Mouse (Mus musculus): ENCODE data around the gene Cldn1.

Gene Cldn1

GRCm38 (mm10) chr16:26371325-26372053 lies at the start of gene Cldn1:
Gene Cldn1 (minus strand): TSS chr16:26371841.
- DNase-seq (ENCODE audit: low read depth, low spot score) = peak; percentile 72

DNA sequence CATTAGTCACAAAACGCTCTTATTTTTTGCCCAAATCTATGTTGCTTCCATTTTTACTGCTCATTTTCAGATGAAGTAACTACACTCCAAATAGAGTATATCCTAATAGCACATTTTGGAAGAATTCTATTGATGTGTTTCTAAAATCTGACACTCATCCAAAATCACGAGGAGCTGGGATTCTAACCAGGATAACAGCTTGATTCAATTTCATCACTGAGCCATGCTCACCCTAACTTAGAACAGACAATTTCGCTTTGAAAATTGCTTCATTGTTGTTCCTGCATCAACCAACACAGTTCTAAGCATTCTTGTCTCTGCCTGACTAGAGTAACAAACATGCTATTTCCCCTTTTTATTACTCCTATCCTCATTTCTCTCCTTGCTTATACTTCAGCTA lies 47.0 kb upstream of the Cldn1 start:
- DNase-seq (ENCODE audit: low read depth, low spot score) = no peak

DNA sequence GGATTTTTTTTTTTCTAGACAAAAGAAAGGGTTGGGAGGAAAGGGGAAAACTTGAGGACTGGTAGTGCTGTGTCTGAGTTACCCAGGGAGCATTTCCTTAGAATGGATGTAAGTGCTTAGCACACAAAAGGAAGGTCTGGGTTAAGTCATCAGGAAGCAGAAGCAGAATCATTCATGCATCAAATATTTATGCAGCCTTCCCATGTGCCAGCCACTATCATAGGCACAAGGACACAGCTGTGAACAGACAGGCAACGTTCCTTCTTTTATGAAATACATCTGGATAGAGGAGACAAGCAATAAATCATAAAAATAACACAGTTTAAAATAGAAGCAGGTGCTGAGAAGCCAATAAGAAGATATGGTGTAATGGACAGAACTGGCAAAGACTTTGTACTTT lies 32.4 kb upstream of the Cldn1 start:
- DNase-seq (ENCODE audit: low read depth, low spot score) = no peak

DNA sequence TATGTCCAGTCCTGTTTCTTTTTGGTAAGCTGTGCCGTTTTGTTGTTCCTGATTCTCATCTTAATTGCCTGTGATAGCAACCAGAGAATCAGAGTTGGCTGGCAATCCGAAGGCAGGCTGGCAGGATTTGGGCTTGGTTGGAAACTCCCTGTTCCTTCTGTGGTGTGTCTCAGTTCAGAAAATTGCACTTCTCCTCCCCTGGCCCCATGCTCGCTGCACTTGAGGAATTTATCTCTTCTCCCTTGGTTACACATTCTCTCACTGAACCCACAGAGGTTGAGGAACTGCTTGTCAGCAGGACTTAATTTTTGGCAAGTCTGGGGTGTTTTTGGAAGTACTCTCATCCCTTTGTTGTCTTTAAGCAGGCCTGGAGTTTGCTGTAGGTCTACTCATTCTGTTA lies 29.3 kb upstream of the Cldn1 start:
- DNase-seq (ENCODE audit: low read depth, low spot score) = no peak

- DNase-seq (ENCODE audit: low read depth, low spot score) = no peak
Observed at GRCm38 (mm10) chr16:26400549-26400948, 28.9 kb upstream of the Cldn1 start.

GRCm38 (mm10) chr16:26390936-26391335 lies 19.3 kb upstream of the Cldn1 start:
- no peak for DNase-seq (ENCODE audit: low read depth, low spot score)

DNA sequence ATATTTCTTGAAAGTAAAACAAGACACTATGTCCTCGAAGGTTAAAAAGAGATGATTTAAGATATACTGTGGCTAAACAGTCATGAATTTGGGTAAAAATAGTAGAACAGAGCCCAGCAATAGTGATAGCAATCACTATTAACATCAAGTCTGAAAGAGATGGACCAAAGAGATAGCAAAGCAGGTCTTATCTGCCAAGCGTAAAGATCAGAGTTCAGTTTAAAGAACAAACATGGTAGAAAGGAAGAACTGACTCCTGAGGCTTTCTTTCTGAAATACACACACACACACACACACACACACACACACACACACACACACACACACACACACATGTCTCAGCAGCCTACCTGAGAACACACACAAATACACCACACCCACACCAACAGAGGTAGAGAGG lies 14.5 kb upstream of the Cldn1 start:
- no peak for DNase-seq (ENCODE audit: low read depth, low spot score)

DNA sequence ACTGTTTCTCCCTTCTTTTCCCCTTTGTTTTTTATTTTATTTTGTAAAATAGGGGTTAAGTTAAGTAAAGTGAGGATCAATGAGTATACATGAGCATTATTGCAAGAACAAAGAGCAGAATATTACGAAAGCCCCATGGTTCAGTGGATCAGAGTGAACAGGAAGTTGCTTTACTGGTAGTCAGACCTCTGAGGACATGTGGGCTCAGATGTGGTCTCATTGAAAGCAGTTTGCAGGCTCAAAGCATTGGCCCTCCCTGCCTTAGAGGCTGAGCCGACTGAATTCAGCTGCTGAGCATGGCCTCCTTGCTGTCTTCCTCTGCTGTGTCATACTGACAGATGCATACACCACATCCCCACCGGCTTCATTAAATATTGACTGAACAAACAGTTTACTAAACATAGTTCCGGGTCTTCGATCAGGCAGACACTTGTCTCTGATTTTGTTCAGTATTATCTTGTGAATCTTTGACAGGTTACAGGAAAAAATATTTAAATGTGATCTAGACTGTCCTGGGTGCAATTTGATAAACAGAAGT lies 12.5 kb upstream of the Cldn1 start:
- no peak for DNase-seq (ENCODE audit: low read depth, low spot score)

DNA sequence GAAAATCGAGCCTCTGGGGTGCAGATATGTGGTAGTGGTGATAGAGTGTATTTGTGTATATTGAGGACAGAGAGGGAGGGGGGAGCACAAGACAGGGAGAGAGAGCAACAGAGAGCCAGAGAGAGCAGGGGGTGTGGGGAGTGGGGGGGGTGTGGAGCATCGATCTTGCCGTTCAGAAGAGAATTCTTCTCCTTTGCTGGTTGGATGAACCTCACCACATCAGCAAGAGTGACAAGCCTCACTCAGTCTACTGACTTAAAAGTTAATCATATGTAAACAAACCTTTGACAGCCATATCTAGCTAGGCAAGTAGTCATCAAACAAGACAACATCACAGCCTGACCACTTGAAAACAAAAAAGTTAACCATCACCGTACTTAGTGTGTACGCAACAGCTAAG lies 5.5 kb upstream of the Cldn1 start:
- no peak for DNase-seq (ENCODE audit: low read depth, low spot score)

- no peak for DNase-seq (ENCODE audit: low read depth, low spot score)
Observed at GRCm38 (mm10) chr16:26370127-26370526, 1.5 kb downstream of the Cldn1 start.

DNA sequence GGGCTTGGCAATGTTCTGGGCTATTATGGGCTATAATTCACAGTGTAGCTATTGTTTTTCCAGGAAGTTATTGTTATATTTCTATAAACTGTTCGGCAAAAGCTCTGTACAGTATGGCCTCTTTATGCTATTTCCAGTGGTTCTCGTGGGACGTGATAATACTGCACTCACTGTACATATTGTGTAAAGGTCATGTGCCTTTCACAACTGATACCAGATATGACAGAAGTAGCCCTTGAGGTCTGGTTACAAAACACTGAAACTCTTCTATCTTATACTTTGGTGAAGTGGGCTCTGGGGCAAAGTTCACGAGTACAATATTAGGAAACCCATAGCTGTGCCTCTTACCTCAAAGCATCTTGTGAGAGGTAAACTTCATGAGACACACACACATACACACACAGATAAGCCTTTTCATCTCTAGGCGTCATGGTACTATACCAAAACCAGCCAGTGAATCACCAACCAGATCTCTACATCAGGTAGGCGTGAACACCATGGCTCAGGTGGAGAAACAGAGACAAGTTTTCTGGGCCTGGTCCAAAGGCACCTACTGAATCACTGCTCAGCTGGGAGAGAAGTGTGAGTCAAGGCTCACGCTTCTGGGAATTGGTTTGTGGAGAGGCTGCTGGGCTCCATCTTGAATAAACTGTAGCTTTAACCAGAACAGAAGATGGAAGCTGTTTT lies 2.5 kb downstream of the Cldn1 start:
- DNase-seq (ENCODE audit: low read depth, low spot score) = no peak

- no peak for DNase-seq (ENCODE audit: low read depth, low spot score)
Observed at GRCm38 (mm10) chr16:26368121-26368520, 3.5 kb downstream of the Cldn1 start.

GRCm38 (mm10) chr16:26360694-26361093 lies 10.9 kb downstream of the Cldn1 start:
- DNase-seq (ENCODE audit: low read depth, low spot score) = no peak

DNA sequence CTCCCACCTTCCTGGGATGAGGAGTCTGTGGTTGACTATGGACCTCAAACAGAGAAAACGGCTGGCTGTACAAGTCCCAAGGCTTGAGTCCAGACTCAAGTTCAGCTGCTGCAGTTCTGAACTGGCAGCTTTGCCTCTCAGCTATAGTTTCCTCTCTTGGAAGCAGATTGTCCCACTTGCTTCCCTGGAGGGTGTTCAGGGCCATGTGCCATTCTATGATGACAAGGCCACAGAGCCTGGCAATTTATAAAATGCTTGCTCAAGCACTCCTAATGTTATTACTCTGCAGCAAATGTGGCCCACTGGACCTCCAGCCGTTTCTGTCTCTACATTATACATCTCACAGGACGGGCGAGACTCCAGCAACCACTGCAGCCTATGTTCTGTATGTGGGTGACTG lies 12.0 kb downstream of the Cldn1 start:
- no peak for DNase-seq (ENCODE audit: low read depth, low spot score)

DNA sequence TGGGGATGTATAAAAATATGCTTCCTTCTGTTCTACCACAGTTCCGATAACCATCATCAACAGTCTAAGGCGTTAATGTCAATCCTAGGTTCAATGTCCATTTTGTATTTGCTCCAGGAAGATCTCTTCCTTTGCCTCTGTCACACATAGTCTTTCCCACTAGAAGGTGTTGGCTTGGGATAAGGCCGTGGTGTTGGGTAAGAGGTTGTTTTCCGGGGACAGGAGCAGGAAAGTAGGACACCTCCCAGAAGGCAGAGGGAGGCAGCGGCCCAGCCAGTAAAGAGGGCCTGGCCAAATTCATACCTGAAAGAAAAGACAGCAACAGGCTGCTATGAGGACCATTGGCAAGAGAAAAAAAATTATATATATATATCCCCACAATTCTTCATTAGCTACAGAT lies 12.7 kb downstream of the Cldn1 start:
- DNase-seq (ENCODE audit: low read depth, low spot score) = no peak

- no peak for DNase-seq (ENCODE audit: low read depth, low spot score)
Observed at GRCm38 (mm10) chr16:26357863-26358780, 13.5 kb downstream of the Cldn1 start.

DNA sequence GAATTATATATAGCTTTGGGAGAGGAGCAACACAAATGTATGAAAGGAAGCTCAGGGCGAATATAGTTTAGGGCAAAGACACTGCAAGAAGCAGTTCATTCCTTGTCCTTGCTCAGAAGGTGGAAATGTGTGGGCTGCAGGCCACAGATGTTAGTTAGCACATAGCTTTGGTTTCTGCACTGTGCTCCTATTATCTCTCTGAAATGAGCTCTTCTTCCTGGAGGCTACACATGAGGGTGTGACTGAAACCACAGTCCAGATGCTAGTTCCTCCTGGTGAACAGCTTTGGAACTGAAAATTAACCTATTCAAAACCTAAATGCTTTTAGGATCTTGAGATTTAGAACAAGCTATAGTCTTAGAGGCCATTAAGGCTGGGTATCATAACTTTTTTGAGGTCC lies 16.1 kb downstream of the Cldn1 start:
- no peak for DNase-seq (ENCODE audit: low read depth, low spot score)

- DNase-seq (ENCODE audit: low read depth, low spot score) = no peak
Observed at GRCm38 (mm10) chr16:26350786-26351185, 20.9 kb downstream of the Cldn1 start.

GRCm38 (mm10) chr16:26348809-26349208 lies 22.8 kb downstream of the Cldn1 start:
- DNase-seq (ENCODE audit: low read depth, low spot score) = no peak

DNA sequence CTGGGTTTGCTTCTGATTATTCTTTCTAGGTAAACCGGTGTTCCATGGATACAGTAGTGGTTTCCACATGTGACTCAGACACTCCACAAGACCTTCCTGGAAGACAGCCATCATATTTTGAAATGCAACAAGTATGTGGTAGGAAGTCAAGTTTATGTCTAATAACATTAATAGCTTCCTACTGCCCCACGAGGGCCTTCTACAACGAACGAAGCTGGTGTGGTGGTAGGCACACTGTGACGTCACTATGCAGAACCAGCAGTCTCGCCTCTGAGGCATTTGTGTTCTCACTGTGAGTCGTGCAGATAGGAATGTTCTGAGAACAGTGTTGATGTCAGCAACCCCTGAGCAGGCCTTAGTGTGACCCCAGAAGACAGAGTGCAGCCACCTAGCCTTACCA lies 55.4 kb downstream of the Cldn1 start:
- DNase-seq (ENCODE audit: low read depth, low spot score) = no peak

- DNase-seq (ENCODE audit: low read depth, low spot score) = no peak
Observed at GRCm38 (mm10) chr16:26314815-26315214, 56.8 kb downstream of the Cldn1 start.

DNA sequence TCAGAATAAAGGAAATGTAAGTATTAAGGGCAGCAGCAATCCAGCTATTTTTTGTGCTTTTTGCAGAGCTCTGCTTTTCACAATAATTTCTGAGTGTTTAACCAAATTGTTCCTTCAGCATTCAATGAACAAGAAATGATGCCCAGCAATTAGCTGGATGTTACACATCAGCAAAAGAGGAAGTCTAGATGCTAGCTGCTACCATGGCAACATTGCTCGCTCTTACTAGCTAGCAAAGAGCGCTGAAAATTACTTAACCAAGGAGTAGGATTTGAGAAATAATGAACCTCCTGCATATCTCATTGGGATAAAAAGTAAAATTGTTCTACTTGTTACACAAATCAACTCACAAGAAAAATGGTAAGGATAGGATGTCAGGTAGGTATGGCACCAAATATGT lies 62.2 kb downstream of the Cldn1 start:
- no peak for DNase-seq (ENCODE audit: low read depth, low spot score)

Measured in ES-CJ7 (cell line).